Mouse (Mus musculus): Measurements from ENCODE around the gene Pigh. TPM values are rescaled to one million over a fixed set of nuclear protein-coding genes. Genes with fewer than 3 reads are reported as not detected.

Pigh gene
- polyA plus RNA-seq, 1 experiment from 2014 or later, result 11.4 TPM

DNA sequence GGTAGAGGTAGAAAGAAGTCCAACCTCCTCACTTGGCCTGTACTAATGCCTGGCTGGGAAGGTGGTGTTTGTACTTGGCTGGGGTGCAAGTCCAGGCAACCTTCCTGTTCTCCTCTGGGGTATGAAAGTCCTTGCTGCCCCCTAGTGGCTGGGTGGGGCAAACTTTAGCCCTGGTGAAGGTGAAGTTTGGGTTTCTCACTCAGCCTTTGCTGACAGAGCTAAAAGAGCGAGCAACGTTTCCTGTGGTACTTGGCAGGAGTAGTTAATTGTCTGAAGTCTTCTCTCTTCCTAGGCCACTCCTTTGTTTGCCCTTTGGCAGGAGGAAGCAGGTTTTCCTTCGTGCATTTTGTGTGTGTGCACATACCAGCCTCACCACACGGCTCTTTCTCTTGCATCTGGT is 3.1 kb upstream of the Pigh start:
- Histone ChIP-seq H3K4me3 (ENCODE audit: inconsistent target) (no peak overlapping the region), H3K79me2 (ENCODE audit: inconsistent target) (no peaks in the 10 kb centered on the region), H3K27ac (no peak overlapping the region), H3K36me3 (ENCODE audit: inconsistent target) (no peaks in the 10 kb centered on the region)
- 15% methylated on average over 4 of the region's 4 CpGs for WGBS (ENCODE audit: missing documents)

GRCm38 (mm10) chr12:79073362-79073761 is 16.1 kb downstream of the Pigh start:
- no peak overlapping the region for H3K4me3 ChIP-seq (ENCODE audit: inconsistent target)
- H3K36me3 ChIP-seq (ENCODE audit: inconsistent target), result no peaks in the 10 kb centered on the region
- H3K79me2 ChIP-seq (ENCODE audit: inconsistent target), result no peaks in the 10 kb centered on the region
- 96% methylated on average over 6 of the region's 6 CpGs for WGBS (ENCODE audit: missing documents)
- no peak overlapping the region for H3K27ac ChIP-seq

DNA sequence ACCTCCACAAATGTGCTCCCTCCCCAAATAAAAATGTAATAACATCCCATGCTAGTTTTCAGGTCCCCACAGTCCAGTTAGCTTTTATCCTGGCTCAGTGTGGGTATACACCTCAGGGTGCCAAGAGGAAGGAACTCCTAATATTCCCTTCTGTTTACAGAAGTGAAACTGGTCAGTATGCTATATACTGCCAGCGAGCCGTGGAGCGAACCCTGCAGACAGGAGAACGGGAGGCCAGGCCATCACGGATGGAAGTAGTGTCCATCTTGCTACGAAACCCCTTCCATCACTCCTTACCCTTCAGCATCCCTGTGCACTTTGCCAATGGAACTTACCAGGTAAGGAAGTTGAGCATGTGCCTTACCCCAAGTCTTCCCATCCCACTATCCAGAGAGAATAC is 16.9 kb downstream of the Pigh start:
- H3K27ac ChIP-seq, result no peak overlapping the region
- no peaks in the 10 kb centered on the region for H3K36me3 ChIP-seq (ENCODE audit: inconsistent target)
- H3K4me3 ChIP-seq (ENCODE audit: inconsistent target), result no peak overlapping the region
- H3K79me2 ChIP-seq (ENCODE audit: inconsistent target), result no peaks in the 10 kb centered on the region
- 43% methylated on average over 6 of the region's 6 CpGs for WGBS (ENCODE audit: missing documents)

- Histone ChIP-seq H3K36me3 (ENCODE audit: inconsistent target) (no peaks in the 10 kb centered on the region), H3K27ac (no peak overlapping the region), H3K4me3 (ENCODE audit: inconsistent target) (no peak overlapping the region), H3K79me2 (ENCODE audit: inconsistent target) (no peaks in the 10 kb centered on the region)
- 96% methylated on average over 9 of the region's 9 CpGs for WGBS (ENCODE audit: missing documents)
Observed at GRCm38 (mm10) chr12:79070736-79071333, 18.6 kb downstream of the Pigh start.

GRCm38 (mm10) chr12:79069916-79070315 is 19.5 kb downstream of the Pigh start:
- 66% methylated on average over 6 of the region's 6 CpGs for WGBS (ENCODE audit: missing documents)
- H3K79me2 ChIP-seq (ENCODE audit: inconsistent target), result no peaks in the 10 kb centered on the region
- no peak overlapping the region for H3K27ac ChIP-seq
- no peaks in the 10 kb centered on the region for H3K36me3 ChIP-seq (ENCODE audit: inconsistent target)
- H3K4me3 ChIP-seq (ENCODE audit: inconsistent target), result no peak overlapping the region

- Histone ChIP-seq H3K27ac (no peak overlapping the region), H3K36me3 (ENCODE audit: inconsistent target) (no peaks in the 10 kb centered on the region), H3K79me2 (ENCODE audit: inconsistent target) (no peaks in the 10 kb centered on the region), H3K4me3 (ENCODE audit: inconsistent target) (no peak overlapping the region)
- 97% methylated on average over 6 of the region's 6 CpGs for WGBS (ENCODE audit: missing documents)
Observed at GRCm38 (mm10) chr12:79069187-79069608, 20.3 kb downstream of the Pigh start.

DNA sequence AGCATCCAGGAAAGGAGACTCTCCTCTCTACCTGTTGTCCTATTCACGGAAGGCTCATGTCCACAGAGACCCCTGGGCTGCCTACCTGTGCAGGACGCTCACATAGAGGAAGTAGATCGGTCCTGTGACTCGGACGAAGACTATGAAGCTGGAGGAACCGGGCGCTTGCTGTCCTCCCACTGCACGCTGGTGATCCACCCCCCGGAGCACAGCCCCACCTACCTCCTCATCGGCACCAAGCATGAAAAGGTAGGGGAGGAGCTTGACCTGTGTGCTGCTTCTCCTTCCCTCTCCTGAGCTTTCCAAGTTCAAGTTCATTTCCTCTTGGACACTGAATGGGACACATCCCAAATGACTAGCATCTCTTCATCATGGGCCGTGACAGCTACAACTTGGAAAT is 21.1 kb downstream of the Pigh start:
- Histone ChIP-seq H3K27ac (no peak overlapping the region), H3K79me2 (ENCODE audit: inconsistent target) (no peaks in the 10 kb centered on the region), H3K36me3 (ENCODE audit: inconsistent target) (no peaks in the 10 kb centered on the region), H3K4me3 (ENCODE audit: inconsistent target) (no peak overlapping the region)
- WGBS (ENCODE audit: missing documents), result 98% methylated on average over 11 of the region's 11 CpGs

DNA sequence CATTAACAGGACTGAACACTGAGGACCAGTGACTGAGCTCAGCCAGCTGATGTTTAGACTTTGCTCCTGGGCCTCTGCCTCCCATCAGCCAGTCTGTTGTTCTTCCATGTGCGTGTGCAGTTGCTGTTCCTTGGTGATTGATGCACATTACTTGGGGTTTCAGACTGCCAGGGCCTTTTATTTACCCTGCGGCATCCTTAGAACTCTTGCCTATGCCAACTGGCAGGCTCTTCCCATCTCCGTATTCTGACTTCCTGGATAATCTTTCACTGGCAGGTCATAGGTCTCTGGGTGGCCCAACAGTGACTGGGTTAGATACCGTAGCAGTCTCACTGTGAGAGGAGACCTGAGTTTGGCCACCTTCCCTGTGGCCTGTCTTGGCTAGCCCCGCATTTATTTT is 21.9 kb downstream of the Pigh start:
- WGBS (ENCODE audit: missing documents), result 97% methylated on average over 5 of the region's 5 CpGs
- Histone ChIP-seq H3K79me2 (ENCODE audit: inconsistent target) (no peaks in the 10 kb centered on the region), H3K4me3 (ENCODE audit: inconsistent target) (no peak overlapping the region), H3K36me3 (ENCODE audit: inconsistent target) (no peaks in the 10 kb centered on the region), H3K27ac (no peak overlapping the region)

GRCm38 (mm10) chr12:79066431-79066830 is 23.0 kb downstream of the Pigh start:
- WGBS (ENCODE audit: missing documents), result 84% methylated on average over 9 of the region's 9 CpGs
- H3K79me2 ChIP-seq (ENCODE audit: inconsistent target), result no peaks in the 10 kb centered on the region
- H3K4me3 ChIP-seq (ENCODE audit: inconsistent target), result no peak overlapping the region
- no peak overlapping the region for H3K27ac ChIP-seq
- H3K36me3 ChIP-seq (ENCODE audit: inconsistent target), result no peaks in the 10 kb centered on the region

DNA sequence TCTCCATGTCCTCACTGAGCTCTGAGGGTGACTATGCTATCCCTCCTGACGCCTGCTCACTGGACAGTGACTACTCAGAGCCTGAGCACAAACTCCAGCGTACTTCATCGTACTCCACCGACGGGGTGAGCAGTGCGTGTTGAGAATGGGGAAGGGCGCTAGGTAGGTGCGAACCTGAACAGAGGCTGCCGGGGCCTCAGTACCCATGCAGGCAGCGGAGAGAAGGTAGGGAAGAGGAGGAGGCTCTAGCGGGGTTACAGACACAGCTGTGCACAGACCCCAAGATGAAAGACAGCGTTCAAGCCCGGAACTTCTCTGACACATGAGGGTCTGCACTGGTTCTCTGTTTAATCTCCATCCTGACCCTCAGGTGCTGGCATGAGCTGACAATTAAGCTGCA is 25.0 kb downstream of the Pigh start:
- H3K27ac ChIP-seq, result no peak overlapping the region
- no peaks in the 10 kb centered on the region for H3K79me2 ChIP-seq (ENCODE audit: inconsistent target)
- no peaks in the 10 kb centered on the region for H3K36me3 ChIP-seq (ENCODE audit: inconsistent target)
- H3K4me3 ChIP-seq (ENCODE audit: inconsistent target), result no peak overlapping the region
- 93% methylated on average over 13 of the region's 13 CpGs for WGBS (ENCODE audit: missing documents)

- WGBS (ENCODE audit: missing documents), result 57% methylated on average over 7 of the region's 7 CpGs
- no peak overlapping the region for H3K4me3 ChIP-seq (ENCODE audit: inconsistent target)
- no peaks in the 10 kb centered on the region for H3K36me3 ChIP-seq (ENCODE audit: inconsistent target)
- no peaks in the 10 kb centered on the region for H3K79me2 ChIP-seq (ENCODE audit: inconsistent target)
- H3K27ac ChIP-seq, result no peak overlapping the region
Observed at GRCm38 (mm10) chr12:79060766-79061652, 28.4 kb downstream of the Pigh start.

DNA sequence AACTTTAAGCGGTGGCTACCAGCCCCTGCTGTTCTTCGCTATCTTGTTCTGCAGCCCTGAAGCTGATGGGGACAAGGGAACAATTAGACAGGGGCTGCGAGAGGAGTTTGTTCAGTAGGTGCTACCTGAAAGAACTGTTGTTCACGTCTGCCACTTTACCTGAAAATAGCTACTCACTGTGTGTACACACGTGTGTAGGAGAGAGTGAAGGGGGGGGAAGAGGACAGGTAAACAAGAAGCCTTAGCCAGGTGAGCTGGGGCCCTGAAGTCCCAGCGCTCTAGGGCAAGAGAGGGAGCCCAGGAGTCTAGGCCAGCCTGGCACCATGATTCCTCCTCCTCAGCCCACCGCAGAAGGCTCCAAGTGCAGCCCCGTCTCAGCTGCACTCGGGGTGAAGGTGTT is 29.3 kb downstream of the Pigh start:
- Histone ChIP-seq H3K36me3 (ENCODE audit: inconsistent target) (no peaks in the 10 kb centered on the region), H3K4me3 (ENCODE audit: inconsistent target) (no peak overlapping the region), H3K79me2 (ENCODE audit: inconsistent target) (no peaks in the 10 kb centered on the region), H3K27ac (no peak overlapping the region)
- WGBS (ENCODE audit: missing documents), result 97% methylated on average over 9 of the region's 9 CpGs

- Histone ChIP-seq H3K79me2 (ENCODE audit: inconsistent target) (no peaks in the 10 kb centered on the region), H3K36me3 (ENCODE audit: inconsistent target) (no peaks in the 10 kb centered on the region), H3K27ac (no peak overlapping the region), H3K4me3 (ENCODE audit: inconsistent target) (no peak overlapping the region)
- WGBS (ENCODE audit: missing documents), result 93% methylated on average over 6 of the region's 6 CpGs
Observed at GRCm38 (mm10) chr12:79059573-79059972, 29.9 kb downstream of the Pigh start.

GRCm38 (mm10) chr12:79055276-79055675 is 34.2 kb downstream of the Pigh start:
- Histone ChIP-seq H3K36me3 (ENCODE audit: inconsistent target) (no peaks in the 10 kb centered on the region), H3K4me3 (ENCODE audit: inconsistent target) (no peak overlapping the region), H3K27ac (no peak overlapping the region), H3K79me2 (ENCODE audit: inconsistent target) (no peaks in the 10 kb centered on the region)
- WGBS (ENCODE audit: missing documents), result 90% methylated on average over 7 of the region's 7 CpGs

DNA sequence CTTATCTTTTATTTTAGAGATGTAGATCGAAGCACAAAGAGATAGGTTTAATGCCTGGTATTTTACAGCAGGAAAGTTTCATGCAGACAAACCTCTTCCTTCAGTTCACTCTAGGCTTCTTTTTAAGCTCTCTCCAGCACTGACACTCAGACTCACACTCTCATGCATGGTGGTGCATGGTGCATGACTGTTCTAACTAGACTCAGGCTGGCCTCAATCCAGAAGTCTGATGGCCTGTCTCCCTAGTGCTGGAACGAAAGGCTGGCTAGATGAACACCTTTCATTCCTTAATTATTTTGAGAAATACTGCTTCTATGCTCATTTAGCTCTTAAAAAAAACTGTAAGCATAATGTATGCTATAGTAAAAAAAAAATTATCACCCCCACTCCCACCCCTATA is 37.4 kb downstream of the Pigh start:
- 100% methylated on average over 2 of the region's 2 CpGs for WGBS (ENCODE audit: missing documents)
- Histone ChIP-seq H3K79me2 (ENCODE audit: inconsistent target) (no peaks in the 10 kb centered on the region), H3K4me3 (ENCODE audit: inconsistent target) (no peak overlapping the region), H3K27ac (no peak overlapping the region), H3K36me3 (ENCODE audit: inconsistent target) (no peaks in the 10 kb centered on the region)

All from macrophage (primary cell).